Mouse (Mus musculus) heart, adult 10 weeks (tissue): Measurements from ENCODE around the gene Selenos. TPM values are rescaled to one million over a fixed set of nuclear protein-coding genes. Genes with fewer than 3 reads are reported as not detected.

Source experiments
- polyA plus RNA-seq: library from polyadenylated mRNA; stranded (reverse); fragments of 350-450 nt; fragmentation: Illumina TruSeq; extraction: RNeasy Lipid Tissue Mini Kit (QIAGEN cat#74804); gene quantifications from one replicate; pipeline ENCODE4 v1.2.3, GENCODE M21; 2014; ENCODE audit warnings: low read depth, low replicate concordance

The Selenos gene
- 53.7 TPM for polyA plus RNA-seq

GRCm38 (mm10) chr7:66079364-66080230 is at the start of gene Selenos:
Gene Selenos, plus strand, starts transcription at chr7:66079649.

GRCm38 (mm10) chr7:66043552-66044459 is 35.6 kb upstream of the Selenos start, which contains the start of gene Gm45213:
Gene Gm45213, plus strand, starts transcription at chr7:66043602.

GRCm38 (mm10) chr7:66058703-66059102 is 20.7 kb upstream of the Selenos start, which contains the start of gene Snrpa1:
Gene Snrpa1, plus strand, starts transcription at chr7:66059003.

DNA sequence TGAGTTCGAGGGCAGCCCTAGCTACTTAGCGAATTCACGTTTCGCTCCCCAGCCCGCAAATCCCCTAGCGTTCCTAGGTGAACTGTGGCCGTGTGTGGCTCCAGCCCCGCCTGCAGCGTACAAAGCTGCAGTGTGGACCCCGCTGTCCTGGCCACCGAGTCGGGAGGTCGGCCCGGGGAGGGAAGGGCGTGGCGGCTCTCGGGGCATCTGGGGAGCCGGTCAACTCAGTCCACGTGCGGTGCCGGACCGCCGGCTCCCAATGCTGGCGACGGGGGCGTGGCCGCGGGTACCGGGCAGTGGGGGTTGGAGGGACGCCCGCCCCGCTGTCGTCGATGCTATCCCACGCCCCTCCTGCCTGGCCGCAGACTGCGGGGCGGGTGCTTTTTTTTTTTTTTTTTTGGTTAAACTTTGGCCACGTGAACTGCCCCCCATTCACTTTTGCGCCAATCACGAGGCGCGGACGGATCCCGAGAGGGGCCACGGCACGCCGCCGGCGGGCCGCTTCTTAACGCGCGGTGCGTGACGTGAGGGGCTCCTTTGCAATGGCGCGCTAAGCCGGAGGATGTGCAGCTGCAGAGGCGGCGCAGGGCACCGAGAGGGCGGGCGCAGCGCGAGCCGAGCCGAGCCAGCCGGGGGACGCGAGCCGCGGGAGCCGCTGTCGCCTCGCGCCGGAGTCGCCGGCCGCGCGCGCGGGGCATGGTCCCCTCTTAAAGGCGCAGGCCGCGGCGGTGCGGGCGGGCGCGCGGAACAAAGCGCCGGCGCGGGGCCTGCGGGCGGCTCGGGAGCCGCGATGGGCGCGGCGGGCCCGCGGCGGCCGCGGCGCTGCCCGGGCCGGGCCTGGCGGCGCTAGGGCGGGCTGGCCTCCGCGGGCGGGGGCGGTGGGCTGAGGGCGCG is 29.8 kb downstream of the Selenos start, which contains the start of gene Chsy1:
Gene Chsy1, plus strand, starts transcription at position 555 of the 894 bp plus-strand sequence.

Other genes with a start within 250 kb of the Selenos start
- gene Pcsk6, start 217.9 kb upstream of the Selenos start, polyA plus RNA-seq = 36.4 TPM
- not detected for gene Gm45213, start 36.0 kb upstream of the Selenos start, polyA plus RNA-seq
- gene Snrpa1, start 20.6 kb upstream of the Selenos start, polyA plus RNA-seq = 22.9 TPM
- 7.3 TPM for gene Chsy1, start 29.9 kb downstream of the Selenos start, polyA plus RNA-seq